Mouse (Mus musculus): ENCODE results near the gene Fbl. TPM values are rescaled to one million over a fixed set of nuclear protein-coding genes. Genes with fewer than 3 reads are reported as not detected.
"Not testable (repeated sequence)": the region's sequence is repeated elsewhere in the genome, so short reads cannot be mapped to it uniquely, and the experiment has no call there.

The Fbl gene
- 97.0 and 109 TPM in 2 replicates for polyA plus RNA-seq (2015; fragmentation: Nextera tagmentation; extraction: Ambion mirVana)

- H3K9ac ChIP-seq (replicated peaks) = peak within 1 kb of the TSS; percentile 80
- H3K4me2 ChIP-seq (replicated peaks) = peak within 1 kb of the TSS; percentile 80
- H3K36me3 ChIP-seq = no peaks in the 10 kb centered on the region
- under 1% methylated on average over 80 of the region's 80 CpGs for WGBS
- H3K27ac ChIP-seq (replicated peaks) = peak within 1 kb of the TSS; percentile 86
- H3K27me3 ChIP-seq = no peaks in the 10 kb centered on the region
- ATAC-seq (replicated peaks) = peak; percentile 94
- no peaks in the 10 kb centered on the region for H3K9me3 ChIP-seq
- H3K4me3 ChIP-seq = peak within 1 kb of the TSS; percentile 96
- peaks cover 33% of the 10 kb centered on the region for H3K4me1 ChIP-seq
Observed at GRCm38 (mm10) chr7:28169489-28170422, at the start of gene Fbl. Gene Fbl, plus strand, starts transcription at chr7:28169710.

GRCm38 (mm10) chr7:28129166-28129565 lies 40.3 kb upstream of the Fbl start, which contains the start of gene 9530053A07Rik:
Gene 9530053A07Rik, plus strand, starts transcription at chr7:28129466.
- no peaks in the 10 kb centered on the region for H3K36me3 ChIP-seq
- no peak within 1 kb of the TSS for H3K9ac ChIP-seq (replicated peaks)
- no peak within 1 kb of the TSS for H3K27ac ChIP-seq (replicated peaks)
- no peak within 1 kb of the TSS for H3K4me2 ChIP-seq (replicated peaks)
- no peaks in the 10 kb centered on the region for H3K4me1 ChIP-seq
- no peak for ATAC-seq (replicated peaks)
- 86% methylated on average over 5 of the region's 5 CpGs for WGBS
- H3K4me3 ChIP-seq = no peak within 1 kb of the TSS
- no peaks in the 10 kb centered on the region for H3K9me3 ChIP-seq
- no peaks in the 10 kb centered on the region for H3K27me3 ChIP-seq

- Histone ChIP-seq H3K9me3 (no peaks in the 10 kb centered on the region), H3K36me3 (no peaks in the 10 kb centered on the region), H3K9ac (replicated peaks) (no peak overlapping the region), H3K4me3 (no peak overlapping the region), H3K4me1 (no peaks in the 10 kb centered on the region), H3K4me2 (replicated peaks) (no peak overlapping the region), H3K27ac (replicated peaks) (no peak overlapping the region), H3K27me3 (no peaks in the 10 kb centered on the region)
- WGBS = 50% methylated on average over 5 of the region's 5 CpGs
- ATAC-seq (replicated peaks) = no peak
Observed at GRCm38 (mm10) chr7:28137613-28138012, 31.9 kb upstream of the Fbl start.

- H3K9ac ChIP-seq (replicated peaks) = no peak overlapping the region
- no peak overlapping the region for H3K4me2 ChIP-seq (replicated peaks)
- H3K9me3 ChIP-seq = no peaks in the 10 kb centered on the region
- no peaks in the 10 kb centered on the region for H3K4me1 ChIP-seq
- H3K27me3 ChIP-seq = no peaks in the 10 kb centered on the region
- peak; percentile 55 for ATAC-seq (replicated peaks)
- WGBS = 16% methylated on average over 3 of the region's 3 CpGs
- H3K36me3 ChIP-seq = no peaks in the 10 kb centered on the region
- H3K27ac ChIP-seq (replicated peaks) = no peak overlapping the region
- H3K4me3 ChIP-seq = no peak overlapping the region
Observed at GRCm38 (mm10) chr7:28148263-28148662, 21.2 kb upstream of the Fbl start.

- Histone ChIP-seq H3K9ac (replicated peaks) (no peak overlapping the region), H3K4me2 (replicated peaks) (no peak overlapping the region), H3K36me3 (no peaks in the 10 kb centered on the region), H3K4me1 (no peaks in the 10 kb centered on the region), H3K9me3 (no peaks in the 10 kb centered on the region), H3K4me3 (no peak overlapping the region), H3K27me3 (no peaks in the 10 kb centered on the region), H3K27ac (replicated peaks) (no peak overlapping the region)
- no peak for ATAC-seq (replicated peaks)
- WGBS = 95% methylated on average over 1 of the region's 1 CpGs
Observed at GRCm38 (mm10) chr7:28149841-28150240, 19.7 kb upstream of the Fbl start.

GRCm38 (mm10) chr7:28151584-28152221 lies 17.8 kb upstream of the Fbl start:
- no peaks in the 10 kb centered on the region for H3K27me3 ChIP-seq
- H3K9ac ChIP-seq (replicated peaks) = no peak overlapping the region
- H3K27ac ChIP-seq (replicated peaks) = no peak overlapping the region
- H3K4me3 ChIP-seq = no peak overlapping the region
- no peaks in the 10 kb centered on the region for H3K4me1 ChIP-seq
- no peaks in the 10 kb centered on the region for H3K36me3 ChIP-seq
- no peak overlapping the region for H3K4me2 ChIP-seq (replicated peaks)
- ATAC-seq (replicated peaks) = no peak
- WGBS = 16% methylated on average over 13 of the region's 13 CpGs
- H3K9me3 ChIP-seq = no peaks in the 10 kb centered on the region

- H3K9me3 ChIP-seq; H3K36me3 ChIP-seq; H3K27ac ChIP-seq (replicated peaks); H3K4me3 ChIP-seq; H3K4me1 ChIP-seq; H3K9ac ChIP-seq (replicated peaks); ATAC-seq (replicated peaks); H3K27me3 ChIP-seq; H3K4me2 ChIP-seq (replicated peaks): not testable (repeated sequence)
- WGBS = 34% methylated on average over 5 of the region's 5 CpGs
Observed at GRCm38 (mm10) chr7:28153595-28153994, 15.9 kb upstream of the Fbl start.

- Histone ChIP-seq H3K9me3 (no peaks in the 10 kb centered on the region), H3K9ac (replicated peaks) (no peak overlapping the region), H3K4me1 (no peaks in the 10 kb centered on the region), H3K27me3 (no peaks in the 10 kb centered on the region), H3K36me3 (no peaks in the 10 kb centered on the region), H3K4me3 (no peak overlapping the region), H3K27ac (replicated peaks) (no peak overlapping the region), H3K4me2 (replicated peaks) (no peak overlapping the region)
- WGBS = 75% methylated on average over 6 of the region's 6 CpGs
- no peak for ATAC-seq (replicated peaks)
Observed at GRCm38 (mm10) chr7:28159292-28159691, 10.2 kb upstream of the Fbl start.

GRCm38 (mm10) chr7:28159893-28160292 lies 9.6 kb upstream of the Fbl start:
- H3K9me3 ChIP-seq = no peaks in the 10 kb centered on the region
- H3K9ac ChIP-seq (replicated peaks) = no peak overlapping the region
- 71% methylated on average over 3 of the region's 3 CpGs for WGBS
- no peak for ATAC-seq (replicated peaks)
- no peak overlapping the region for H3K27ac ChIP-seq (replicated peaks)
- H3K4me2 ChIP-seq (replicated peaks) = no peak overlapping the region
- H3K27me3 ChIP-seq = no peaks in the 10 kb centered on the region
- no peaks in the 10 kb centered on the region for H3K4me1 ChIP-seq
- no peaks in the 10 kb centered on the region for H3K36me3 ChIP-seq
- H3K4me3 ChIP-seq = no peak overlapping the region

- no peak overlapping the region for H3K9ac ChIP-seq (replicated peaks)
- H3K9me3 ChIP-seq = no peaks in the 10 kb centered on the region
- ATAC-seq (replicated peaks) = no peak
- no peak overlapping the region for H3K27ac ChIP-seq (replicated peaks)
- no peak overlapping the region for H3K4me3 ChIP-seq
- 56% methylated on average over 9 of the region's 9 CpGs for WGBS
- no peaks in the 10 kb centered on the region for H3K27me3 ChIP-seq
- no peaks in the 10 kb centered on the region for H3K4me1 ChIP-seq
- no peak overlapping the region for H3K4me2 ChIP-seq (replicated peaks)
- H3K36me3 ChIP-seq = no peaks in the 10 kb centered on the region
Observed at GRCm38 (mm10) chr7:28161163-28161749, 8.3 kb upstream of the Fbl start.

- WGBS = 85% methylated on average over 6 of the region's 6 CpGs
- Histone ChIP-seq H3K36me3 (no peaks in the 10 kb centered on the region), H3K27me3 (no peaks in the 10 kb centered on the region), H3K9ac (replicated peaks) (no peak overlapping the region), H3K4me2 (replicated peaks) (no peak overlapping the region), H3K27ac (replicated peaks) (no peak overlapping the region), H3K4me1 (peaks cover 18% of the 10 kb centered on the region), H3K9me3 (no peaks in the 10 kb centered on the region), H3K4me3 (no peak overlapping the region)
- no peak for ATAC-seq (replicated peaks)
Observed at GRCm38 (mm10) chr7:28165406-28165805, 4.1 kb upstream of the Fbl start.

All from forebrain, embryonic 15.5 days (tissue).